In the genomic region with DNA sequence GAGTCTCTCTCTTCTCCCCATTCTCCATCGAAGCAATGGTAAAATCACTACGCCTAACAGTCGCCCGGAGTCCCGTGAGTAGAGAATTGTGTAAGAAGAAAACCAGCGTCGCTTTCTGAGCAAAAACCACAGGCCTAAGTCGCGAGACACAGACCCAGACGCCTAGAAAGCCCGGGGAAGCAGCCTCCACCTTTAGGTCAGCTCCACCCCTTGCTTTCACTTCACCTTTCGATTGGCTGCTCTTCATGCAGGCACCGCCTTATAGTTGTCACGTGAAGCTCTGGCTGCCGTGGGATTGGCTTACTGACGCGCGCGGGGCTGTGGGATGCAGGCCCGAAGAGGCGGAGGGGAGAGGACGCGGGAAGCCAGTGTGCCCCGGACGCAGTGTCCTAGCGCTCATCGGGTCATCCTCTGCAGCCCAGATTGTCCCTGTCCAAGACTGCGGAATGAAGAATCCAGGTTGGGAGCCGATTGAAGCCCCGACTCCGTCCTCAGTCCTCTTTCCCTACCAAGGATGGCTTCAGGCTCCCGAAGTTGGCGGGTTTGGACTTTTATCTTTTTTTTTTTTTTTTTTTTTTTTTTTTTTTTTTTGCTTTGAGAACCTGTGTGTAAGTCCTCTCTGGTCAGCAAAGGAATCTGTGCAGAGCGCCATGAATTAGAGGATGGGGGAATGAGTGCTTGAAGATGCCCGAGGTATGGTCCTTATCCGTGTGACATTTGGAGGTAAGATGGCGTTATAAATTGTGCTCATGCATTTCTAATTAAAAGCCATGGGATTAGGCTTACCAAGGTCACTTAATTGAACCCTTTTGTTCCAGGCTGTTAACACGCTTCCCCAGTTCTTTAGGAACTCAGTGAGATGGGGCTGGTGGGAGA, we compare ENCODE assay signal across 8 mouse cellular contexts. TPM values are rescaled to one million over a fixed set of nuclear protein-coding genes. Genes with fewer than 3 reads are reported as not detected.
DNase-seq lines count a peak whose midpoint lies in the region; ATAC-seq and TF ChIP-seq lines count a peak whose summit lies in the region.

No protein-coding gene starts in this region.

- peak; percentile 100 for ATAC-seq in activated CD4-positive, CD25-positive, alpha-beta regulatory T cell, adult 4 months
- peak; percentile 100 for ATAC-seq in inflammation-experienced regulatory T-cells, adult 6 months
- peak; percentile 99 for ATAC-seq in megakaryocyte-erythroid progenitor cell, adult 5-6 weeks (replicated peaks; ENCODE audit: low FRiP score, low TSS enrichment, poor library complexity, severe bottlenecking)

- intact Hi-C loops in left cerebral cortex, postnatal 10 days (cut with DNase I): no loop called here

- peak; percentile 88 to 94 for DNase-seq in gastrocnemius, adult 8-10 months (ENCODE audit: low spot score in 2 of 2)
- DNase-seq in left cerebral cortex, postnatal 10 days (ENCODE audit: extremely low spot score in 1 of 2, low spot score in 2 of 2): peak; percentile 96
- DNase-seq in right cerebral cortex, postnatal 25 days: peak; percentile 95
- DNase-seq in urinary bladder, postnatal 4 days (ENCODE audit: low spot score in 2 of 2): peak; percentile 92 to 95

- peaks cover 3% of the 10 kb centered on the region; the same call in 1 of the 2 replicates for H3K4me1 ChIP-seq in cortical plate, adult 2 months (ENCODE audit: control insufficient read depth, insufficient read depth, low read length)

- TF ChIP-seq CTCF in cortical plate, adult 2 months (IDR thresholded peaks at IDR 0.05; ENCODE audit: extremely low read depth, insufficient read depth, low read length): no peak

- peak overlapping the region; percentile 68 for H3K4me3 ChIP-seq in cortical plate, adult 2 months (ENCODE audit: insufficient read depth, low read length)

- no peak overlapping the region for H3K27ac ChIP-seq in cortical plate, adult 2 months (ENCODE audit: insufficient read depth, low read length)

- TF ChIP-seq POLR2A in cortical plate, adult 2 months (IDR thresholded peaks at IDR 0.05; ENCODE audit: extremely low read depth, insufficient read depth, low read length): peak; percentile 91

RNA-seq across cellular contexts. Expression of gene Slfn14, which starts 5.1 kb away (rescaled TPM):
- not detected for polyA plus RNA-seq in activated CD4-positive, CD25-positive, alpha-beta regulatory T cell, adult 4 months (2017; shearing (Covaris generic))
- polyA plus RNA-seq in cortical plate, adult 2 months (2012; rRNA removed): not detected in 2 replicates
- not detected for total RNA-seq in gastrocnemius, adult 8-10 months (2022)
- under 1 TPM in 1 of 3 experiments, not detected in 2; 0.09 TPM for polyA plus RNA-seq in inflammation-experienced regulatory T-cells, adult 6 months (2017; shearing (Covaris generic))
- total RNA-seq in left cerebral cortex, postnatal 10 days (2021): under 1 TPM in 1 of 2 experiments, not detected in 1; 0.11 TPM
- not detected in 2 replicates for total RNA-seq in megakaryocyte-erythroid progenitor cell, adult 5-6 weeks (2014; fragmentation: Nextera tagmentation)
- total RNA-seq in megakaryocyte-erythroid progenitor cell, adult 5-6 weeks (2017): 0.28 TPM in 1 of 2 replicates, not detected in the other

RNA-seq across cellular contexts. Expression of gene Ap2b1, which starts 7.2 kb away (rescaled TPM):
- polyA plus RNA-seq in activated CD4-positive, CD25-positive, alpha-beta regulatory T cell, adult 4 months (2017; shearing (Covaris generic)): 10 to 100 TPM; 51.1 to 58.1 TPM
- polyA plus RNA-seq in cortical plate, adult 2 months (2012; rRNA removed): 130 and 131 TPM in 2 replicates
- 10 to 100 TPM; 28.5 to 34.9 (median 32.6) TPM for total RNA-seq in gastrocnemius, adult 8-10 months (2022)
- 10 to 100 TPM; 57.2 to 59.1 (median 57.7) TPM for polyA plus RNA-seq in inflammation-experienced regulatory T-cells, adult 6 months (2017; shearing (Covaris generic))
- total RNA-seq in left cerebral cortex, postnatal 10 days (2021): 100 to 1,000 TPM; 326 to 342 TPM
- total RNA-seq in megakaryocyte-erythroid progenitor cell, adult 5-6 weeks (2014; fragmentation: Nextera tagmentation): 74.0 and 74.2 TPM in 2 replicates
- total RNA-seq in megakaryocyte-erythroid progenitor cell, adult 5-6 weeks (2017): 61.2 and 65.4 TPM in 2 replicates

RNA-seq across cellular contexts. Expression of gene Pex12, which starts 10.8 kb away (rescaled TPM):
- 10 to 100 TPM; 12.2 to 16.4 TPM for polyA plus RNA-seq in activated CD4-positive, CD25-positive, alpha-beta regulatory T cell, adult 4 months (2017; shearing (Covaris generic))
- polyA plus RNA-seq in cortical plate, adult 2 months (2012; rRNA removed): 7.0 and 7.3 TPM in 2 replicates
- total RNA-seq in gastrocnemius, adult 8-10 months (2022): 10 to 100 TPM in 3 of 4 experiments, 1 to 10 TPM in 1; 9.2 to 17.1 (median 15.2) TPM
- 10 to 100 TPM in 2 of 3 experiments, 1 to 10 TPM in 1; 8.4 to 15.4 (median 13.2) TPM for polyA plus RNA-seq in inflammation-experienced regulatory T-cells, adult 6 months (2017; shearing (Covaris generic))
- total RNA-seq in left cerebral cortex, postnatal 10 days (2021): 10 to 100 TPM in 1 of 2 experiments, 1 to 10 TPM in 1; 7.2 to 11.8 TPM
- total RNA-seq in megakaryocyte-erythroid progenitor cell, adult 5-6 weeks (2014; fragmentation: Nextera tagmentation): 7.6 and 10.1 TPM in 2 replicates
- 9.5 and 9.6 TPM in 2 replicates for total RNA-seq in megakaryocyte-erythroid progenitor cell, adult 5-6 weeks (2017)

Comparison
In these comparisons a context has a peak if more than half of its experiments do, and no peak if none do; other contexts are left out.
1. RNA of gene Ap2b1, which starts 7.2 kb away (total RNA-seq): 326 to 342 TPM in left cerebral cortex, postnatal 10 days; 61.2 to 74.2 TPM in megakaryocyte-erythroid progenitor cell, adult 5-6 weeks and 28.5 to 34.9 TPM in gastrocnemius, adult 8-10 months; every median in the first group is over 4 times any median in the second.
2. Peak in every context shown above with its lines, with median percentiles within 50 percentile points of each other: ATAC-seq and DNase-seq.